Mouse (Mus musculus) T-cell, adult 66 days (primary cell): ENCODE results near the gene Olfr902. TPM values are rescaled to one million over a fixed set of nuclear protein-coding genes. Genes with fewer than 3 reads are reported as not detected.

Source experiments
- total RNA-seq, 2 experiments: library from RNA; stranded (reverse); gene quantifications; 3 replicates in 1 of 2; 4 replicates in 1 of 2; pipeline ENCODE4 v1.2.4; 2023

The Olfr902 gene
- total RNA-seq: not detected

GRCm38 (mm10) chr9:38447352-38447751 is at the start of gene Olfr902:
Gene Olfr902, plus strand, starts transcription at chr9:38447652.

DNA sequence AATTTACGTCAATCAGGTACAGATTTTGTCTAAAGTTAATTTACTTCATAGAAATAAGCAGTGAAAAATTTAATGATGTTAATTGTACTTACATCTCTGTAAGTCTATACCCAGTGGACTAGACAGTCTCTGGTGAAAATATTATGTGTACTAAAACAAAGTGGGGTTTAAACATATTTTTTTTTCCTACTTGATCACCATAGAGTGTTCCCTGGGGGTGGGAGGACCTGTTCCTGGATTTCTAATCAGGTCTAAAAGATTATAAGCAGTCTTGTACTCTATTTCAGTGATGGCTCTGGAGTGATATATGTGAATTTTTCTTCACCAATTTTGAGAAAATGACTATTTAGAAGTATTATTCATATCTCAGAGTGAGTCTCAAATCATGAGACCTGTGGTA is 46.1 kb upstream of the Olfr902 start, which contains the start of gene Olfr147:
Gene Olfr147 (plus strand): TSS at position 301 of the 400 bp plus-strand sequence.

DNA sequence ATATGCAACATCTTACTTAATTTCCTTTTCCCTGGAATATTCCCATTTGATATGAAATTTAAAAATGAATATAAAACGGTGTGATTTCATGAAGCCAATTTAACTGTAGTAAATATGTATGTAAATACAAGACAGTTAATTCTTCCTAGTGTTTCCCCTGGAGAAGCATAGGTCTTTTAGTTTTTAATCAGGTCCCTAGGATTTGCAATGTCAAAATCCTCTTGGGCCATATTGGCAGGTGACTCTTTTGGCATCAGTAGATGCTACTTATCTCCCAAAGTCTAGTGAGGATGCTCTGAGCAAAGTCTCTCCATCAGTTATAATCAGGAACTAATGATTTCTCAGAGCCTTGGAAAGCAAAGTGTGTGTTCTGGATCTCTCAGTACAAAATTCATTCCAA is 18.3 kb upstream of the Olfr902 start, which contains the start of gene Olfr901:
Gene Olfr901 (plus strand): TSS at position 301 of the 400 bp plus-strand sequence.

GRCm38 (mm10) chr9:38462844-38463243 is 15.4 kb downstream of the Olfr902 start, which contains the start of gene Olfr904:
Gene Olfr904, plus strand, starts transcription at chr9:38463144.

GRCm38 (mm10) chr9:38470807-38471206 is 23.4 kb downstream of the Olfr902 start, which contains the start of gene Olfr905:
Gene Olfr905, plus strand, starts transcription at chr9:38471107.

DNA sequence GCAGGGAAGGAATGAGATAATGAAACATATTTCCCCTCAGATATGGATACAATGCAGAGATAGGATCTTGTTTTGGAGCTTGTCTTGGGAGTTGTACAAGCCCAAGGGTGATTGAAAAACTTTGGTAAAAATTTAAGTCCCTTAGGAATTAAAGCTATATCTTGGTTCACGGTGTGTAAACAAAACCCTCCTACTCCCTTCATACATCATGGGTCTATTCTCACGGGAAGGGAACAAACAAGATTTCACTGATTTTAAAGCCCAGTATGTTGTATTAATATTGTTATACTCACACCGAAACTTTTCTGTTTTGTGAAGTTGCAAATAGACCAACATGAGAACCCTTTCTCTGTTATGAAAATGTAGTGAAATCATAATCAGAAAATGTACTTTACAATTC is 39.3 kb downstream of the Olfr902 start, which contains the start of gene Olfr906:
Gene Olfr906 (plus strand): TSS at position 301 of the 400 bp plus-strand sequence.

GRCm38 (mm10) chr9:38495501-38495900 is 48.0 kb downstream of the Olfr902 start, which contains the start of gene Olfr907:
Gene Olfr907, plus strand, starts transcription at chr9:38495801.

Other genes starting within 250 kb of the Olfr902 start
- gene Olfr893, start 239.3 kb upstream of the Olfr902 start, total RNA-seq: not detected
- gene Olfr894, start 229.6 kb upstream of the Olfr902 start, total RNA-seq: not detected
- gene Olfr143, start 194.9 kb upstream of the Olfr902 start, total RNA-seq: not detected
- gene Olfr895, start 179.8 kb upstream of the Olfr902 start, total RNA-seq: not detected
- gene Olfr896-ps1, start 156.5 kb upstream of the Olfr902 start, total RNA-seq: not detected
- gene Olfr25, start 118.6 kb upstream of the Olfr902 start, total RNA-seq: not detected
- not detected for gene Olfr898, start 99.2 kb upstream of the Olfr902 start, total RNA-seq
- gene Olfr250, start 80.8 kb upstream of the Olfr902 start, total RNA-seq: not detected
- not detected for gene Olfr251, start 70.6 kb upstream of the Olfr902 start, total RNA-seq
- not detected for gene Olfr147, start 46.0 kb upstream of the Olfr902 start, total RNA-seq
- not detected for gene Olfr901, start 18.2 kb upstream of the Olfr902 start, total RNA-seq
- not detected for gene Olfr904, start 15.5 kb downstream of the Olfr902 start, total RNA-seq
- not detected for gene Olfr905, start 23.5 kb downstream of the Olfr902 start, total RNA-seq
- gene Olfr906, start 39.4 kb downstream of the Olfr902 start, total RNA-seq: not detected
- gene Olfr907, start 48.1 kb downstream of the Olfr902 start, total RNA-seq: not detected
- not detected for gene Olfr911-ps1, start 73.9 kb downstream of the Olfr902 start, total RNA-seq
- gene Olfr910, start 90.2 kb downstream of the Olfr902 start, total RNA-seq: not detected
- not detected for gene Olfr912, start 132.5 kb downstream of the Olfr902 start, total RNA-seq
- not detected for gene Olfr913, start 145.1 kb downstream of the Olfr902 start, total RNA-seq
- gene Olfr914, start 157.4 kb downstream of the Olfr902 start, total RNA-seq: not detected
- gene Olfr916, start 212.2 kb downstream of the Olfr902 start, total RNA-seq: not detected
- gene Olfr917, start 218.2 kb downstream of the Olfr902 start, total RNA-seq: not detected
- not detected for gene Olfr918, start 226.9 kb downstream of the Olfr902 start, total RNA-seq